Mouse (Mus musculus) gonadal fat pad, adult 2 months (tissue): Measurements from ENCODE around the gene Slc25a22. TPM values are rescaled to one million over a fixed set of nuclear protein-coding genes. Genes with fewer than 3 reads are reported as not detected.
"Not testable (repeated sequence)": the region's sequence is repeated elsewhere in the genome, so short reads cannot be mapped to it uniquely, and the experiment has no call there.

Experiments used
- DNase-seq: peaks from one replicate; pipeline ENCODE4 v3.0.0-alpha.2; 2012; ENCODE audit warnings: low read depth
- polyA plus RNA-seq: library from polyadenylated mRNA; depleted of rRNA; stranded (reverse); fragments of >200 nt; gene quantifications from 2 replicates; pipeline ENCODE4 v1.2.3, GENCODE M21; 2012

The Slc25a22 gene
- polyA plus RNA-seq, 1 experiment: 120 TPM

- DNase-seq: no peak
Observed at GRCm38 (mm10) chr7:141413809-141414584, 23.7 kb downstream of the Slc25a22 start, which contains the start of gene Gatd1. Gene Gatd1, minus strand, starts transcription at chr7:141414136.

- no peak for DNase-seq
Observed at GRCm38 (mm10) chr7:141413331-141413730, 24.4 kb downstream of the Slc25a22 start.

- DNase-seq: no peak
Observed at GRCm38 (mm10) chr7:141411667-141412066, 26.0 kb downstream of the Slc25a22 start.

- DNase-seq: no peak
Observed at GRCm38 (mm10) chr7:141410631-141411030, 27.1 kb downstream of the Slc25a22 start.

GRCm38 (mm10) chr7:141408833-141409232, 28.9 kb downstream of the Slc25a22 start:
- DNase-seq: no peak

GRCm38 (mm10) chr7:141407670-141408069, 30.0 kb downstream of the Slc25a22 start:
- DNase-seq: not testable (repeated sequence)

- no peak for DNase-seq
Observed at GRCm38 (mm10) chr7:141405466-141405865, 32.2 kb downstream of the Slc25a22 start.

GRCm38 (mm10) chr7:141403305-141403704, 34.4 kb downstream of the Slc25a22 start:
- no peak for DNase-seq

GRCm38 (mm10) chr7:141395348-141395747, 42.3 kb downstream of the Slc25a22 start:
- DNase-seq: no peak

GRCm38 (mm10) chr7:141394771-141395170, 42.9 kb downstream of the Slc25a22 start:
- no peak for DNase-seq

GRCm38 (mm10) chr7:141394158-141394557, 43.5 kb downstream of the Slc25a22 start:
- no peak for DNase-seq

GRCm38 (mm10) chr7:141392552-141393222, 45.0 kb downstream of the Slc25a22 start:
- no peak for DNase-seq

GRCm38 (mm10) chr7:141391625-141392551, 45.8 kb downstream of the Slc25a22 start, which contains the start of gene Taldo1:
Gene Taldo1, plus strand, starts transcription at chr7:141392199.
- DNase-seq: no peak

- no peak for DNase-seq
Observed at GRCm38 (mm10) chr7:141390326-141391259, 47.1 kb downstream of the Slc25a22 start.

GRCm38 (mm10) chr7:141388487-141389109, 49.1 kb downstream of the Slc25a22 start:
- no peak for DNase-seq

- no peak for DNase-seq
Observed at GRCm38 (mm10) chr7:141387807-141388486, 49.7 kb downstream of the Slc25a22 start.

- DNase-seq: peak; percentile 91
Observed at GRCm38 (mm10) chr7:141381068-141381835, 56.4 kb downstream of the Slc25a22 start.
